Mouse (Mus musculus) kidney, adult 2 months (tissue): ENCODE measurements at regions not wholly inside any gene's neighbourhood (a gene's known extent, or its start where the extent isn't known, plus 50 kb on each side); places are given as distances from the start of the nearest gene placed in this dataset.

Source experiments
- CTCF ChIP-seq: fragments of 200-500 bp; conservative IDR thresholded peaks from 2 replicates; pipeline ENCODE4 v1.5.1; 2011; ENCODE audit warnings: low read depth, mild to moderate bottlenecking, control low read depth, low read length, moderate library complexity, mixed read lengths; ENCODE audit not compliant: insufficient read depth, insufficient read length
- POLR2A ChIP-seq: fragments of 200-500 bp; IDR thresholded peaks from one replicate; pipeline ENCODE4 v1.6.1; 2011; ENCODE audit warnings: low read depth, low read length, control low read depth

GRCm38 (mm10) chr1:77028216-77028615, 486.7 kb downstream of the Epha4 start:
- TF ChIP-seq POLR2A: no peak
- TF ChIP-seq CTCF: no peak
